Mouse (Mus musculus): Measurements from ENCODE around the gene Bola3. TPM values are rescaled to one million over a fixed set of nuclear protein-coding genes. Genes with fewer than 3 reads are reported as not detected.
"Not testable (repeated sequence)": the region's sequence is repeated elsewhere in the genome, so short reads cannot be mapped to it uniquely, and the experiment has no call there.

Bola3 gene
- total and polyA plus RNA-seq, 2 experiments from 2014 or later = 7.7 to 50.2 TPM

DNA sequence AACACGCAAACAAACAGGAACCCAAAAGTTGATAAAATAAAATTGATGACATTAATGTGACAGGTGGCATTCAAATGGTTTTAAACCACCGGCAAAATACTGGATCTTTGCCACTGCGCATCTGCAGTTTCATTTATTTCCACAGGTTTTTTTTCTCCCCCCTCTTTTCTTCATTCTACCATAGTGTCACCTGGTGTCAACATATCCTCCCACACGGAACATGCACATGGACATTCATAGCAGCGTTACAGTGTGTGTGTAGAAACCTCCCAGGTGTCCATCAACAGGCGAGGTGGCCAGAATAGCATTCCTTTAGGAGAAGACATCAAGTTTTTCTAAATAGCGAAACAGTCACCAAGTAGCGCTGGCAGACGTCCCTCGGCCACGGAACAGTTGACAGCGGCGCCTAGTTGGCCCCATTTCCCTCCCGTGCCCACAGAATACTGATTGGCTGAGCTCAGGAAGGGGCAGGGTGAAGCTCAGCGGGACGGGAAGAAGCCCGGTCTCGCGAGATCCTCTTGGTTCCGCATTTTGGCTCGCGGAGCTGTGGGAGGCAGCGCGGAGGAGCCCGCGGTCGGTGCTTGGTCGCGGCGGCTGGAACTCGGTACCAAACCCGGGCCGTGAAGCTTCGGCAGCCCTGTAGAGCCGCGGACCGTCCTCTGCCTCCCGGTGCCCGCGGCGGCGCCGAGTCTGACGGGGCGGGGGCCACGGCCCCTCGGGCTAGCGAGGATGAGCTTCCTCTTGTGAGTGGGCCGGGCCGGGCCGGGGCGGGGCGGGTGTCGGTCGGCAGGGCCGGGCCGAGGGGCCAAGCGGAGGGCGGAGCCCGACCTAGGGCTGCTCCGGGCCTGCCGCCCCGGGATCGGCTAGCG is 23.2 kb upstream of the Bola3 start, which contains the start of the genes Mthfd2 and Mob1a:
Gene Mthfd2, minus strand, starts transcription at position 384 of the 869 bp plus-strand sequence.
Gene Mob1a, plus strand, starts transcription at position 492 of the 869 bp plus-strand sequence.
- Histone ChIP-seq H3K9me3 (ENCODE audit: low read length) (no peaks in the 10 kb centered on the region), H3K27me3 (ENCODE audit: insufficient read depth, low read length) (no peaks in the 10 kb centered on the region), H3K4me2 (ENCODE audit: low read depth) (peak within 1 kb of the TSS; percentile 70), H3K27ac (ENCODE audit: low read depth, low read length) (peak within 1 kb of the TSS; percentile 89), H3K9ac (peak within 1 kb of the TSS; percentile 92), H3K4me3 (ENCODE audit: low read depth, low read length) (peak within 1 kb of the TSS; percentile 90), H3K4me1 (ENCODE audit: insufficient read depth) (peaks cover 8% of the 10 kb centered on the region), H3K36me3 (ENCODE audit: insufficient read depth) (peaks cover 8% of the 10 kb centered on the region)
- WGBS = 1% methylated on average over 63 of the region's 65 CpGs
- DNase-seq = peak; percentile 94
- peak; percentile 25 for TF ChIP-seq CTCF (IDR thresholded peaks at IDR 0.05; ENCODE audit: low read depth)
- peak; percentile 99 for ATAC-seq

DNA sequence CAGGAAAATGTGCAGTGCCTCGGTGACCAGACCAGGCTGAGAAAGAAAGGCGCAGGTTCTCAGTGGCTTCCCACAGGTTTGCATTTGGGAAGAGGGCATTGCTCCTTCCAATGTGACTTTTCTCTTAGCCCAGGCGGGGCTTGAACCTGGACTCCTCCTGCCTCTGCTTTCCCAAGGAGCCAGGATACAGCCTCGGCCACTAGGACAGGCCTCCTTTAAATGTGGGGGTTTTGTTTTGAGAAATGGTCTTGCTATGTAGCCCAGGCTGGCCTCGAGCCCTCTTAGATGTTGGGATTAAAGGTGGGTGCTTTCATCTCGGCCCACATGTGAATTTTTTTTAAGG is 22.6 kb upstream of the Bola3 start:
- 0 out of 2 replicates have a peak, but pooled peaks have one; percentile 7 for TF ChIP-seq CTCF (IDR thresholded peaks at IDR 0.05; ENCODE audit: low read depth)
- Histone ChIP-seq H3K4me1 (ENCODE audit: insufficient read depth) (peaks cover 8% of the 10 kb centered on the region), H3K4me3 (ENCODE audit: low read depth, low read length) (peak overlapping the region; percentile 90), H3K9me3 (ENCODE audit: low read length) (no peaks in the 10 kb centered on the region), H3K27me3 (ENCODE audit: insufficient read depth, low read length) (no peaks in the 10 kb centered on the region), H3K27ac (ENCODE audit: low read depth, low read length) (peak overlapping the region; percentile 89), H3K9ac (peak overlapping the region; percentile 92), H3K36me3 (ENCODE audit: insufficient read depth) (peaks cover 13% of the 10 kb centered on the region), H3K4me2 (ENCODE audit: low read depth) (peak overlapping the region; percentile 70)
- 4% methylated on average over 6 of the region's 6 CpGs for WGBS
- no peak for ATAC-seq
- no peak for DNase-seq

DNA sequence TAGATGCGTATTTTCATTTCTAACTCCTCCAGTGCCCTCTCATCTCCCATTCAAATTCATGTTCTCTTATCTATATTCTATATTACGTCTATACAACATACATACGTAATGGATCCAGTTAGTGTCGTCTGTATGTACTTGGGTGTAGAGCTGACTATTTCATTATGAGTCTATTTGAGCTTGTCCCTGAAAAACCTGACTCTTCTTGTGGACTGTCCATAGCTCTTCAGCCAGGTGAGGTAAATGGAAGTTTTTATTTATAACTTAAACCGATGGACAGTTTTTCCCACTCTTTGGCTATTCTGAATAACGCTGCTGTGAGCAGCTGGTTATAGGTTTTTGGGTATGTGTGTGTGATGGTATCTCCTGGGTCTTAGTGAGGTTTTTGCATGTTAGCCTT is 22.2 kb upstream of the Bola3 start:
- Histone ChIP-seq H3K4me2 (ENCODE audit: low read depth) (peak overlapping the region; percentile 70), H3K27ac (ENCODE audit: low read depth, low read length) (no peak overlapping the region), H3K9me3 (ENCODE audit: low read length) (no peaks in the 10 kb centered on the region), H3K36me3 (ENCODE audit: insufficient read depth) (peaks cover 17% of the 10 kb centered on the region), H3K4me3 (ENCODE audit: low read depth, low read length) (peak overlapping the region; percentile 90), H3K27me3 (ENCODE audit: insufficient read depth, low read length) (no peaks in the 10 kb centered on the region), H3K9ac (peak overlapping the region; percentile 92), H3K4me1 (ENCODE audit: insufficient read depth) (peaks cover 8% of the 10 kb centered on the region)
- 68% methylated on average over 6 of the region's 6 CpGs for WGBS
- no peak for TF ChIP-seq CTCF (IDR thresholded peaks at IDR 0.05; ENCODE audit: low read depth)
- ATAC-seq (no peak), DNase-seq (no peak)

DNA sequence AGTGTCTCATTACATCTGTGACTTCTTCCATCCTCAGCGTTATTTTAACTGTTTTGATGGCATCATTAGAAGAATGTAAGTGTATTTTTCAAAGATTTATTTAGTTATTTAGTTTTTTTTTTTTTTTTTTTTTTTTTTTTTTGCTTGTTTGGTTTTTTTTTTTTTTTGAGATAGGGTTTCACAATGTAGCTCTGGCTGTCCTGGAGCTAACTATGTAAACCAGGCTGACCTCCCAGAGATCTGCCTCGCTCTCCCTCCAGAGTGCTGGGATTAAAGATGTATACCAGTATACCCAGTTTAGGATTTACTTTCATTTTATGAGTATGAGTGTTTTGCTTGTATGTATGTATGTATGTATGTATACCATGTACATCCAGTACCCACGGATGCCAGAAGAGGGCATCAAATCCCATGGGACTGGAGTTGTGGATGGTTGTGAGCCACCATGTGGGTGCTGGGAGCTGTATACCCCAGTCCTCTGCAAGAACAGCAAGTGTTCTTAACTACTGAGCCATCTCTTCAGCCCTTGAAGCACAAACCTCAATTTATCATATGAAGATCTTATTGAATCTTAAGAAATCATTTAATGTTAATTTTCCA is 21.3 kb upstream of the Bola3 start:
- H3K9me3 ChIP-seq (ENCODE audit: low read length) = no peaks in the 10 kb centered on the region
- no peak overlapping the region for H3K4me2 ChIP-seq (ENCODE audit: low read depth)
- peaks cover 26% of the 10 kb centered on the region for H3K36me3 ChIP-seq (ENCODE audit: insufficient read depth)
- DNase-seq (no peak), ATAC-seq (no peak)
- no peak overlapping the region for H3K27ac ChIP-seq (ENCODE audit: low read depth, low read length)
- 0 out of 2 replicates have a peak, but pooled peaks have one; percentile 22 for TF ChIP-seq CTCF (IDR thresholded peaks at IDR 0.05; ENCODE audit: low read depth)
- no peak overlapping the region for H3K4me3 ChIP-seq (ENCODE audit: low read depth, low read length)
- H3K27me3 ChIP-seq (ENCODE audit: insufficient read depth, low read length) = no peaks in the 10 kb centered on the region
- peaks cover 8% of the 10 kb centered on the region for H3K4me1 ChIP-seq (ENCODE audit: insufficient read depth)
- no peak overlapping the region for H3K9ac ChIP-seq
- WGBS = 93% methylated on average over 3 of the region's 3 CpGs

DNA sequence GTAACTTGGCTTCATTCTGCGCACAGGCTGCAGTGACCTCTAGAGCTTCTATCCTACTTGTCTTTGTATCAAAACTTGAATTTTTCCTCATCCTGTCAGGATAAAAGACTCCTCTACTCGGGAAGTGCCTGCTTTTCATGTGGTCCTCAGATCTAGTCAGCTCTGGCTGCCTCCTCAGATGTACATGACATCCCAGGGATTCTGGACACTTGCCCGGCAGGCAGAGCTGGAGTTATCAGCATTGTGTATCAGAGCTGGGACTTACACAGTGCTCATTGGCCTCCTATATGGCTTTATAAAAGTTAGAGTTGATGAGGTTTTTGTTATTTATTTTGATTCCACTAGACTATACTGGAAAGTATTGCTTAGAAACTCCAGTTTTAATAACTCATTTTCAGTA is 7.6 kb upstream of the Bola3 start:
- Histone ChIP-seq H3K4me1 (ENCODE audit: insufficient read depth) (no peaks in the 10 kb centered on the region), H3K4me2 (ENCODE audit: low read depth) (no peak overlapping the region), H3K27me3 (ENCODE audit: insufficient read depth, low read length) (no peaks in the 10 kb centered on the region), H3K9ac (no peak overlapping the region), H3K27ac (ENCODE audit: low read depth, low read length) (no peak overlapping the region), H3K4me3 (ENCODE audit: low read depth, low read length) (no peak overlapping the region), H3K36me3 (ENCODE audit: insufficient read depth) (peaks cover 54% of the 10 kb centered on the region), H3K9me3 (ENCODE audit: low read length) (no peaks in the 10 kb centered on the region)
- DNase-seq = no peak
- no peak for TF ChIP-seq CTCF (IDR thresholded peaks at IDR 0.05; ENCODE audit: low read depth)
- no peak for ATAC-seq
- 78% methylated on average over 3 of the region's 3 CpGs for WGBS

DNA sequence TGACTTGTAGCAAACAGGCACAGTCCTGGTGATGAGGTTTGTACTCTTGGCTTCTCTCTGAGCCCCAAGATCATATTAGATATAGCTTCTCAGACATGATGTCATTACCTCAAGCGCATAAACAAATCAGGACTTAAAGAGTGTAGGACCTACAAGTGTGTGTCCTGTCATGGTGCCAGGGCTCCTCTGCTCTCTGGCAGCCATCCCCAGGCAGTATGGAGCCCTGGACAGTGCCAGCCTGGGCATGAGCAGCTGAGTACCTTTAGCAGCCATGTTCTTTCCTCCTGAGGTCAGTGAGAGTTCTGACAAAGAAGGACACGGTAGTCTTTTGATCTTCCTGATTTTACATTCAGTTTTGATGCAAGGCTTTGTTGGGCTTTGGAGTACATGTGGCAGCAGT is 6.0 kb upstream of the Bola3 start:
- ATAC-seq (no peak), DNase-seq (no peak)
- H3K9ac ChIP-seq = no peak overlapping the region
- no peak overlapping the region for H3K27ac ChIP-seq (ENCODE audit: low read depth, low read length)
- H3K4me3 ChIP-seq (ENCODE audit: low read depth, low read length) = no peak overlapping the region
- H3K9me3 ChIP-seq (ENCODE audit: low read length) = no peaks in the 10 kb centered on the region
- TF ChIP-seq CTCF (IDR thresholded peaks at IDR 0.05; ENCODE audit: low read depth) = no peak
- H3K4me2 ChIP-seq (ENCODE audit: low read depth) = no peak overlapping the region
- peaks cover 46% of the 10 kb centered on the region for H3K36me3 ChIP-seq (ENCODE audit: insufficient read depth)
- no peaks in the 10 kb centered on the region for H3K4me1 ChIP-seq (ENCODE audit: insufficient read depth)
- 96% methylated on average over 2 of the region's 2 CpGs for WGBS
- no peaks in the 10 kb centered on the region for H3K27me3 ChIP-seq (ENCODE audit: insufficient read depth, low read length)

DNA sequence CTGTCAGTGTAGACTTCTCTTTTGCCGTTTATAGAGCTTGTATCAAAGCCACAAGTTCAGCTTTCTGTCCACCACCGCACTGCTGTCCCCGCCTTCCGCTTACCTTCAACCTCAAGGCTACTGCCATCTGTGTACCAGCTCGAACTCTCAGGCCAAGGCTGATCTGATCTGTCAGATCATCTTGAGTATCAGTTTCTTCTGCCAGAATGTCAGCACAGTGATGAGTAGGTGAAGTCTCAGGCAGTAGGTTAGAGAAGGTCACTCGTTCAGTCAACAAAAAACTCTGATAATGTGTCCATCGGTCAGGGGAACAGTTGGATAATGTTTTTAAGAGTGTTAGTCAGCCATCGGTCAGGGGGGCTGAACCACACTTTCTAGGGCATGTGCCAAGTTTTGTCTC is 3.7 kb upstream of the Bola3 start:
- not testable (repeated sequence) for H3K4me1 ChIP-seq (ENCODE audit: insufficient read depth); H3K27ac ChIP-seq (ENCODE audit: low read depth, low read length); H3K9ac ChIP-seq; DNase-seq; ATAC-seq; H3K4me3 ChIP-seq (ENCODE audit: low read depth, low read length); H3K4me2 ChIP-seq (ENCODE audit: low read depth); H3K27me3 ChIP-seq (ENCODE audit: insufficient read depth, low read length); H3K9me3 ChIP-seq (ENCODE audit: low read length)
- 94% methylated on average over 8 of the region's 8 CpGs for WGBS
- peaks cover 26% of the 10 kb centered on the region for H3K36me3 ChIP-seq (ENCODE audit: insufficient read depth)

Data from forebrain, postnatal 0 days (tissue).